15 mouse cellular contexts compared by ENCODE assay signal in the genomic region with DNA sequence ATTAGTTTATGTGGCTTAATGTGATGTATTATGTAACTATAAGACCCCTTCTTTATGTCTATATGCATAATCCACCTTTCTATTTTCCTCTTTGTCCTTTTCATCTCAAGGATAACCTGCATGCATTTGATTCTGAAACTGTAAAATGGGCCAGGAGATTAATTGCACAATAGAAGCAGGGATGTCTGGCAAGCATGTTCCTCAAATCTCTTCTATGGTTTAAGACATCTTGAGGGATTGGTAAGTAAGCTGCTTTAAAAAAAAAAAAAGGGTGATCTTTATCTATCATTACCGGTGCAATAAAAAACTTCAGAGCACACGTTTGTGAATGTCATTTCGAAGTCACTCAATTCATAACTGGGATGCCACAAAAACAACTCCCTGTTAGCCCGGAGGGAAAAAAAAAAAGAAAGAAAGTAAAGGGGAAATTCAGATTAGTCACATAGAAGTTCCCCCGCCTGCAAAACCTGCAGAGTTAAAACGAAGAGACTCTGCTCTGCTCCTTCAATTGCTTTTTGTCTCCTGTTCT. TPM values are rescaled to one million over a fixed set of nuclear protein-coding genes. Genes with fewer than 3 reads are reported as not detected.
"Had no signal": no experiment of that assay in that cellular context is flagged by ENCODE, and none has a peak within 500 bp of the region (broad histone marks: within the 10 kb centered on the region; RNA-seq: fewer than 3 reads in every experiment).

Gene Tnfsf4, plus strand, starts transcription at position 479 of the 529 bp plus-strand sequence.

- H3K36me3 ChIP-seq: limb, embryonic 15.5 days; liver, embryonic 13.5 days; midbrain, embryonic 10.5 days; neural tube, embryonic 12.5 days had no signal

- H3K4me1 ChIP-seq: midbrain, embryonic 10.5 days; neural tube, embryonic 12.5 days had no signal

- H3K9ac ChIP-seq: limb, embryonic 15.5 days; liver, embryonic 13.5 days; neural tube, embryonic 12.5 days had no signal

- H3K4me2 ChIP-seq: limb, embryonic 15.5 days; liver, embryonic 13.5 days; neural tube, embryonic 12.5 days had no signal

- H3K27me3 ChIP-seq: limb, embryonic 15.5 days; liver, embryonic 13.5 days; neural tube, embryonic 12.5 days had no signal

- DNase-seq: kidney, adult 8-10 months; liver, embryonic 13.5 days; lung, adult 18-20 months had no signal

- H3K4me3 ChIP-seq: layer of hippocampus, adult 2 months; limb, embryonic 15.5 days; liver, embryonic 13.5 days; midbrain, embryonic 10.5 days; neural tube, embryonic 12.5 days had no signal

- H3K9me3 ChIP-seq: limb, embryonic 15.5 days; liver, embryonic 13.5 days; midbrain, embryonic 10.5 days; neural tube, embryonic 12.5 days had no signal

- H3K27ac ChIP-seq: layer of hippocampus, adult 2 months; limb, embryonic 15.5 days; liver, embryonic 13.5 days; midbrain, embryonic 10.5 days; neural tube, embryonic 12.5 days had no signal

RNA-seq across cellular contexts. Expression of gene Tnfsf4, which starts in this region (rescaled TPM):
- total RNA-seq: layer of hippocampus, adult 2 months; layer of hippocampus, postnatal 14 days; left cerebral cortex, adult 8-10 months; left cerebral cortex, postnatal 25 days; neutrophil, adult 5-6 weeks had no signal
- polyA plus RNA-seq: kidney, embryonic 16.5 days; lung, embryonic 16.5 days; midbrain, embryonic 14.5 days; testis, adult 2 months had no signal
